Mouse (Mus musculus) C2C12 (cell line): Measurements from ENCODE around the gene Slc46a1. TPM values are rescaled to one million over a fixed set of nuclear protein-coding genes. Genes with fewer than 3 reads are reported as not detected.
A peak's percentile ranks its signal among the peaks of the same experiment; 100 is the strongest.

ENCODE experiments used
- H3K27me3 ChIP-seq: one replicate; pipeline ENCODE4 v1.6.1; 2011; ENCODE audit not compliant: control insufficient read depth, insufficient read depth, insufficient read length
- H3K36me3 ChIP-seq: one replicate; pipeline ENCODE4 v1.6.1; 2011; ENCODE audit not compliant: control insufficient read depth, insufficient read depth
- H3K4me3 ChIP-seq: one replicate; pipeline ENCODE4 v1.5.1; 2011; ENCODE audit warnings: mild to moderate bottlenecking, control low read depth; ENCODE audit not compliant: poor library complexity, insufficient read depth, severe bottlenecking
- H3K79me2 ChIP-seq: one replicate; pipeline ENCODE4 v1.6.1; 2011; ENCODE audit not compliant: control insufficient read depth, insufficient read depth
- H3K79me3 ChIP-seq: one replicate; pipeline ENCODE4 v1.6.1; 2011; ENCODE audit warnings: low read depth, control low read depth
- H3ac ChIP-seq: one replicate; pipeline ENCODE3; 2011; ENCODE audit warnings: low read depth; ENCODE audit not compliant: control insufficient read depth, insufficient read length
- CEBPB ChIP-seq: IDR thresholded peaks from one replicate; pipeline ENCODE4 v1.6.1; 2011; ENCODE audit warnings: low read depth, mild to moderate bottlenecking, control low read depth, moderate library complexity
- CTCF ChIP-seq: IDR thresholded peaks from one replicate; pipeline ENCODE4 v1.5.1; 2011; ENCODE audit not compliant: control insufficient read depth, insufficient read depth, insufficient read length
- FOSL1 ChIP-seq: IDR thresholded peaks from one replicate; pipeline ENCODE4 v1.8.0; 2011; ENCODE audit warnings: mild to moderate bottlenecking, low read length; ENCODE audit not compliant: poor library complexity, insufficient read depth, severe bottlenecking
- MAX ChIP-seq: IDR thresholded peaks from one replicate; pipeline ENCODE4 v1.6.1; 2011; ENCODE audit warnings: mild to moderate bottlenecking, control low read depth
- MYOD1 ChIP-seq: IDR thresholded peaks from one replicate; pipeline ENCODE4 v1.6.1; 2011; ENCODE audit warnings: low read depth; ENCODE audit not compliant: control insufficient read depth, insufficient read length
- MYOG ChIP-seq: IDR thresholded peaks from one replicate; pipeline ENCODE4 v1.6.1; 2011; ENCODE audit not compliant: control insufficient read depth, insufficient read length; ENCODE audit errors: extremely low read depth
- USF1 ChIP-seq: IDR thresholded peaks from one replicate; pipeline ENCODE4 v1.6.1; 2011; ENCODE audit warnings: low read depth, mild to moderate bottlenecking, control low read depth, moderate library complexity
- polyA plus RNA-seq: library from polyadenylated mRNA; unstranded; fragments of >200 nt; fragmentation: generic; extraction: Trizol; gene quantifications from one replicate; pipeline ENCODE4 v1.2.1, GENCODE M21; 2012; ENCODE audit warnings: missing spikeins

Slc46a1 gene
- polyA plus RNA-seq, 1 experiment, result 7.3 TPM

GRCm38 (mm10) chr11:78461894-78462293 lies 3.6 kb upstream of the Slc46a1 start:
- Histone ChIP-seq H3K27me3 (no peaks in the 10 kb centered on the region), H3K36me3 (no peaks in the 10 kb centered on the region), H3ac (no peak overlapping the region), H3K4me3 (no peak overlapping the region), H3K79me3 (no peaks in the 10 kb centered on the region), H3K79me2 (no peaks in the 10 kb centered on the region)
- TF ChIP-seq USF1 (no peak), MAX (no peak), CTCF (no peak), CEBPB (no peak), FOSL1 (no peak), MYOG (no peak), MYOD1 (no peak)

- H3K27me3 ChIP-seq, result no peaks in the 10 kb centered on the region
- H3K79me2 ChIP-seq, result no peaks in the 10 kb centered on the region
- H3K36me3 ChIP-seq, result no peaks in the 10 kb centered on the region
- no peak for TF ChIP-seq CTCF
- TF ChIP-seq FOSL1, result no peak
- TF ChIP-seq MYOG, result no peak
- no peak for TF ChIP-seq USF1
- TF ChIP-seq CEBPB, result no peak
- no peak for TF ChIP-seq MYOD1
- TF ChIP-seq MAX, result no peak
- no peaks in the 10 kb centered on the region for H3K79me3 ChIP-seq
- H3K4me3 ChIP-seq, result no peak overlapping the region
- no peak overlapping the region for H3ac ChIP-seq
Observed at GRCm38 (mm10) chr11:78462669-78463068, 2.8 kb upstream of the Slc46a1 start.

GRCm38 (mm10) chr11:78463286-78464036 lies 2.0 kb upstream of the Slc46a1 start:
- Histone ChIP-seq H3K4me3 (no peak overlapping the region), H3K36me3 (no peaks in the 10 kb centered on the region), H3K79me3 (no peaks in the 10 kb centered on the region), H3ac (no peak overlapping the region), H3K27me3 (no peaks in the 10 kb centered on the region), H3K79me2 (no peaks in the 10 kb centered on the region)
- TF ChIP-seq FOSL1, result no peak
- TF ChIP-seq CEBPB, result no peak
- no peak for TF ChIP-seq USF1
- TF ChIP-seq CTCF, result no peak
- no peak for TF ChIP-seq MAX
- no peak for TF ChIP-seq MYOG
- TF ChIP-seq MYOD1, result no peak

- no peak overlapping the region for H3K4me3 ChIP-seq
- TF ChIP-seq USF1 (no peak), MAX (no peak), MYOD1 (no peak), FOSL1 (no peak), CTCF (no peak), CEBPB (no peak), MYOG (no peak)
- no peaks in the 10 kb centered on the region for H3K36me3 ChIP-seq
- no peaks in the 10 kb centered on the region for H3K27me3 ChIP-seq
- no peaks in the 10 kb centered on the region for H3K79me3 ChIP-seq
- no peaks in the 10 kb centered on the region for H3K79me2 ChIP-seq
- H3ac ChIP-seq, result peak overlapping the region; percentile 40
Observed at GRCm38 (mm10) chr11:78465116-78465515, 381 bp upstream of the Slc46a1 start.

GRCm38 (mm10) chr11:78466242-78466912 lies 880 bp downstream of the Slc46a1 start:
- Histone ChIP-seq H3ac (peak overlapping the region; percentile 93), H3K27me3 (no peaks in the 10 kb centered on the region), H3K79me2 (no peaks in the 10 kb centered on the region), H3K36me3 (no peaks in the 10 kb centered on the region), H3K4me3 (no peak overlapping the region), H3K79me3 (no peaks in the 10 kb centered on the region)
- peak; percentile 5 for TF ChIP-seq MAX
- TF ChIP-seq MYOD1, result no peak

GRCm38 (mm10) chr11:78467515-78467914 lies 2.0 kb downstream of the Slc46a1 start:
- Histone ChIP-seq H3K27me3 (no peaks in the 10 kb centered on the region), H3K79me2 (no peaks in the 10 kb centered on the region), H3K79me3 (no peaks in the 10 kb centered on the region), H3ac (no peak overlapping the region), H3K36me3 (no peaks in the 10 kb centered on the region), H3K4me3 (no peak overlapping the region)
- TF ChIP-seq MYOG, result no peak
- no peak for TF ChIP-seq MYOD1
- TF ChIP-seq USF1, result no peak
- no peak for TF ChIP-seq FOSL1
- TF ChIP-seq CTCF, result no peak
- no peak for TF ChIP-seq CEBPB
- TF ChIP-seq MAX, result no peak
